Mouse (Mus musculus) midbrain, embryonic 11.5 days (tissue): ENCODE results near the gene Krt75. TPM values are rescaled to one million over a fixed set of nuclear protein-coding genes. Genes with fewer than 3 reads are reported as not detected.

Experiments used
- ATAC-seq: fragments of 200-750 bp; cut with Nextera tagmentation; 2 replicates; pipeline ENCODE4 v1.8.0; 2017; ENCODE audit warnings: moderate TSS enrichment, moderate library complexity; ENCODE audit not compliant: low FRiP score
- DNase-seq: peaks from one replicate; pipeline ENCODE4 v3.0.0; 2015; ENCODE audit warnings: low spot score; ENCODE audit errors: missing footprints
- H3K27ac ChIP-seq: fragments of 300-500 bp; sonication (generic); 2 replicates; pipeline ENCODE4 v1.5.1; 2014; ENCODE audit warnings: low read depth, low read length
- H3K27me3 ChIP-seq: fragments of 300-500 bp; sonication (generic); 2 replicates; pipeline ENCODE4 v1.6.1; 2014; ENCODE audit warnings: mild to moderate bottlenecking, low read length, moderate library complexity, mixed read lengths; ENCODE audit not compliant: control insufficient read depth, insufficient read depth
- H3K36me3 ChIP-seq: fragments of 300-500 bp; sonication (generic); 2 replicates; pipeline ENCODE4 v1.6.1; 2014; ENCODE audit warnings: mild to moderate bottlenecking, low read length, moderate library complexity, mixed read lengths; ENCODE audit not compliant: control insufficient read depth, insufficient read depth
- H3K4me1 ChIP-seq: fragments of 300-500 bp; sonication (generic); 2 replicates; pipeline ENCODE4 v1.6.1; 2014; ENCODE audit warnings: low read length; ENCODE audit not compliant: control insufficient read depth, insufficient read depth
- H3K4me2 ChIP-seq: fragments of 300-500 bp; sonication (generic); 2 replicates; pipeline ENCODE4 v1.6.1; 2014; ENCODE audit warnings: mild to moderate bottlenecking, moderate library complexity
- H3K4me3 ChIP-seq: fragments of 300-500 bp; sonication (generic); 2 replicates; pipeline ENCODE4 v1.5.1; 2014; ENCODE audit warnings: low read depth, low read length
- H3K9ac ChIP-seq: fragments of 300-500 bp; sonication (generic); 2 replicates; pipeline ENCODE4 v1.6.1; 2014; ENCODE audit warnings: low read length
- H3K9me3 ChIP-seq: fragments of 300-500 bp; sonication (generic); 2 replicates; pipeline ENCODE4 v1.6.1; 2016; ENCODE audit warnings: low read length; ENCODE audit not compliant: control insufficient read depth
- WGBS: fragments of 180-500 bp; shearing (Covaris S2); extraction: QIAGEN DNeasy Blood & Tissue Kit; methylation state at CpG from one replicate; pipeline ENCODE4 v1.1.7; 2014; 5-methylcytosine and 5-hydroxymethylcytosine counted together
- polyA plus RNA-seq: library from polyadenylated mRNA; unstranded; fragments of >200 nt; fragmentation: Nextera tagmentation; extraction: Ambion mirVana; gene quantifications from 2 replicates; pipeline ENCODE4 v1.2.1, GENCODE M21; 2014

The Krt75 gene
- polyA plus RNA-seq: not detected in 2 replicates

DNA sequence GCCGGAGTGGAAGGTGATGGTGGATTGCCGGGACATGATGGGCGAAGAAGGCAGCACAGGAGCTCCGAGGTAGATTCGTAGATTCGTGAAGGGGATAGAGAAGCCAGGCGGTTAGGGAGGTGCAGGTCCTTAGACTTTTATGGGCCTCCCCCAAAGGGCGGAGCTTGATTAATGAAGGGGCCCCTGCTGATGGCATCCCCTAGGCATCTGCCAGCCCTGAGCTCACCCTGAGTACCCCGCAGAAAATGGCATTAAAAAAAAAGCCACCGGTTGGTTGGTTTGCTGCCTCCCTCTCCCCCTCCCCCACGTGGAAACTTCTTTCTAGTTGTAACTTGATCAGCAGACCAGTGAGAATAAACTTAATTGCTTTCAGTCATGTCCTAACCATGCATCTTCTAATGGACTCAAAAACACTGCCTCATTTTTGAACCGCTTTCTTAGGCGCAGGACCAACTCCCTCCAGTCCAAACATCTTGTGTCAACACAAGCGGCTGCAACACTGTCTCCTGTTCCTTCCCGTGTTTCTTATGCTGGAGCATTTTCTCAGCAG is at the start of gene Krt75:
Gene Krt75, minus strand, starts transcription at position 109 of the 550 bp plus-strand sequence.
- no peaks in the 10 kb centered on the region for H3K4me1 ChIP-seq
- no peak within 1 kb of the TSS for H3K4me2 ChIP-seq
- H3K9ac ChIP-seq: no peak within 1 kb of the TSS
- H3K36me3 ChIP-seq: no peaks in the 10 kb centered on the region
- no peak for DNase-seq
- H3K27ac ChIP-seq: no peak within 1 kb of the TSS
- H3K9me3 ChIP-seq: no peaks in the 10 kb centered on the region
- no peak for ATAC-seq
- no peaks in the 10 kb centered on the region for H3K27me3 ChIP-seq
- 76% methylated on average over 15 of the region's 15 CpGs for WGBS
- no peak within 1 kb of the TSS for H3K4me3 ChIP-seq

- Histone ChIP-seq H3K4me3 (no peak overlapping the region), H3K9me3 (no peaks in the 10 kb centered on the region), H3K4me1 (no peaks in the 10 kb centered on the region), H3K27me3 (no peaks in the 10 kb centered on the region), H3K4me2 (no peak overlapping the region), H3K36me3 (no peaks in the 10 kb centered on the region), H3K27ac (no peak overlapping the region), H3K9ac (no peak overlapping the region)
- no peak for ATAC-seq
- DNase-seq: peak; percentile 37
- 72% methylated on average over 6 of the region's 6 CpGs for WGBS
Measured at GRCm38 (mm10) chr15:101599123-101599522, 25.4 kb upstream of the Krt75 start.

DNA sequence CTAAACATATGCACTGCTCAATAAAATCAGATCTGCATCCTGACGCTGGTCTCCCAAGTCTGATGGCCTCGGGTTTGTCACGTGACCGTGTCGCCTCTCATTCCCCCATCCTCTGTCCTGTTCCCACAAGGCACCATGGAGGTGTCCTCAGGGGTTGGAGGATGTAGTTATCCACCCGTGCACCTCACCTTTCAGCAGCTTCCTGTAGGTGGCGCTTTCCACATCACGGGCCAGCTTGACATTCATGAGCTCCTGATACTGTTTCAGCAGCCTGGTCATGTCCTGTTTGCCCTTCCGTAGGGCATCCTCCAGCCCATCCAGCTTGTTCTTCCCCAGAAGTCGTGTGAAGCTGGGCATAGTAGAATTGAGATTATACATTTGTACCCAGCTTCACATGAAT is 14.5 kb upstream of the Krt75 start:
- H3K27me3 ChIP-seq: no peaks in the 10 kb centered on the region
- H3K4me2 ChIP-seq: no peak overlapping the region
- no peaks in the 10 kb centered on the region for H3K4me1 ChIP-seq
- ATAC-seq (no peak), DNase-seq (no peak)
- no peak overlapping the region for H3K4me3 ChIP-seq
- H3K36me3 ChIP-seq: no peaks in the 10 kb centered on the region
- no peaks in the 10 kb centered on the region for H3K9me3 ChIP-seq
- no peak overlapping the region for H3K9ac ChIP-seq
- H3K27ac ChIP-seq: no peak overlapping the region
- 86% methylated on average over 10 of the region's 10 CpGs for WGBS

GRCm38 (mm10) chr15:101584456-101584855 is 10.8 kb upstream of the Krt75 start:
- DNase-seq (no peak), ATAC-seq (no peak)
- H3K27ac ChIP-seq: no peak overlapping the region
- no peaks in the 10 kb centered on the region for H3K9me3 ChIP-seq
- H3K4me3 ChIP-seq: no peak overlapping the region
- H3K4me2 ChIP-seq: no peak overlapping the region
- WGBS: 75% methylated on average over 2 of the region's 2 CpGs
- H3K27me3 ChIP-seq: no peaks in the 10 kb centered on the region
- no peaks in the 10 kb centered on the region for H3K36me3 ChIP-seq
- no peak overlapping the region for H3K9ac ChIP-seq
- no peaks in the 10 kb centered on the region for H3K4me1 ChIP-seq

GRCm38 (mm10) chr15:101583211-101583965 is 9.7 kb upstream of the Krt75 start:
- no peaks in the 10 kb centered on the region for H3K9me3 ChIP-seq
- 81% methylated on average over 8 of the region's 8 CpGs for WGBS

GRCm38 (mm10) chr15:101581701-101582100 is 8.0 kb upstream of the Krt75 start:
- no peak for DNase-seq
- H3K36me3 ChIP-seq: no peaks in the 10 kb centered on the region
- WGBS: 84% methylated on average over 3 of the region's 3 CpGs
- no peak overlapping the region for H3K4me3 ChIP-seq
- H3K27me3 ChIP-seq: no peaks in the 10 kb centered on the region
- H3K4me2 ChIP-seq: no peak overlapping the region
- ATAC-seq: no peak
- no peaks in the 10 kb centered on the region for H3K9me3 ChIP-seq
- H3K9ac ChIP-seq: no peak overlapping the region
- no peak overlapping the region for H3K27ac ChIP-seq
- H3K4me1 ChIP-seq: no peaks in the 10 kb centered on the region

More at GRCm38 (mm10) chr15:101583211-101583965, 9.7 kb upstream of the Krt75 start:
- Histone ChIP-seq H3K27me3 (no peaks in the 10 kb centered on the region), H3K36me3 (no peaks in the 10 kb centered on the region), H3K9ac (no peak overlapping the region), H3K4me1 (no peaks in the 10 kb centered on the region), H3K27ac (no peak overlapping the region), H3K4me2 (no peak overlapping the region), H3K4me3 (no peak overlapping the region)
- DNase-seq (no peak), ATAC-seq (no peak)

GRCm38 (mm10) chr15:101575506-101575905 is 1.8 kb upstream of the Krt75 start:
- DNase-seq: no peak
- Histone ChIP-seq H3K36me3 (no peaks in the 10 kb centered on the region), H3K27me3 (no peaks in the 10 kb centered on the region), H3K9me3 (no peaks in the 10 kb centered on the region), H3K4me2 (no peak overlapping the region), H3K27ac (no peak overlapping the region), H3K9ac (no peak overlapping the region), H3K4me3 (no peak overlapping the region), H3K4me1 (no peaks in the 10 kb centered on the region)
- no peak for ATAC-seq
- whole genome bisulfite sequencing: 86% methylated on average over 5 of the region's 5 CpGs

- H3K4me3 ChIP-seq: no peak overlapping the region
- H3K9me3 ChIP-seq: no peaks in the 10 kb centered on the region
- no peaks in the 10 kb centered on the region for H3K36me3 ChIP-seq
- ATAC-seq (no peak), DNase-seq (no peak)
- WGBS: 41% methylated on average over 7 of the region's 7 CpGs
- no peaks in the 10 kb centered on the region for H3K4me1 ChIP-seq
- H3K27ac ChIP-seq: no peak overlapping the region
- no peak overlapping the region for H3K9ac ChIP-seq
- H3K27me3 ChIP-seq: no peaks in the 10 kb centered on the region
- no peak overlapping the region for H3K4me2 ChIP-seq
Measured at GRCm38 (mm10) chr15:101567780-101568179, 5.9 kb downstream of the Krt75 start.

DNA sequence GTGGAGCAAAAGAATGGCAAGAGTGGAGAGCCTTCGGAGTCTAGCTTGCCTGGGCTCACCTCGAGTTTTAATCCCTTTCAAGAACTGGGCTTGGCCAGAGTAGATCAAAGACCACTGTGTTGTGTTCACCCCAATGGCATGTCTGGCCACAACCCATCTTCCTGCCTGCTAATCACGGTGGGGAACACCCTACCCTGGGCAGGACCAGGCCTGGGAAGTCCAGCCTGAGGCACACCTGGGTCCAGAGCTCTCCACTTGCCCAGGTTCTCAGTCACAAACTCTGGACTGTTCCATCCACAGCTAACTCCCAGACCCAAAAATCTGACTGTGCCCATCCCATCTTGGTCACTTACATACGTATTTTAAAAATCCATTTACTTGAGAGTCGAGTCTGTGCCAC is 10.9 kb downstream of the Krt75 start, which contains the start of gene Krt90:
Gene Krt90, minus strand, starts transcription at position 101 of the 400 bp plus-strand sequence.
- H3K4me3 ChIP-seq: no peak within 1 kb of the TSS
- H3K4me2 ChIP-seq: no peak within 1 kb of the TSS
- WGBS: 53% methylated on average over 5 of the region's 5 CpGs
- DNase-seq: no peak
- no peak within 1 kb of the TSS for H3K27ac ChIP-seq
- no peaks in the 10 kb centered on the region for H3K36me3 ChIP-seq
- no peaks in the 10 kb centered on the region for H3K9me3 ChIP-seq
- no peak for ATAC-seq
- H3K27me3 ChIP-seq: no peaks in the 10 kb centered on the region
- no peak within 1 kb of the TSS for H3K9ac ChIP-seq
- H3K4me1 ChIP-seq: peaks cover 7% of the 10 kb centered on the region
